Comparison of ENCODE assay signal across 8 mouse cellular contexts in genomic region chr10:53580621-53581081, GRCm38 (mm10). TPM values are rescaled to one million over a fixed set of nuclear protein-coding genes. Genes with fewer than 3 reads are reported as not detected.
DNase-seq lines count a peak whose midpoint lies in the region; ATAC-seq and TF ChIP-seq lines count a peak whose summit lies in the region.

No protein-coding gene starts in this region.

- H3K9ac ChIP-seq in hindbrain, embryonic 12.5 days, result peak overlapping the region; percentile 35
- H3K9ac ChIP-seq in lung, postnatal 0 days (replicated peaks; ENCODE audit: low read depth), result peak overlapping the region; percentile 19; the same call in 1 of the 2 replicates

- H3K27ac ChIP-seq in hindbrain, embryonic 12.5 days, result 0 out of 2 replicates have a peak overlapping the region, but pooled peaks have one; percentile 30
- H3K27ac ChIP-seq in lung, postnatal 0 days (ENCODE audit: low read length), result no peak overlapping the region

- peak overlapping the region; percentile 30 for H3K4me3 ChIP-seq in hindbrain, embryonic 12.5 days
- peak overlapping the region; percentile 39 for H3K4me3 ChIP-seq in lung, postnatal 0 days (ENCODE audit: low read depth, low read length)

- TF ChIP-seq EP300 in lung, postnatal 0 days (IDR thresholded peaks at IDR 0.05), result no peak

- TF ChIP-seq CTCF in lung, postnatal 0 days (IDR thresholded peaks at IDR 0.05), result no peak

- H3K9me3 ChIP-seq in hindbrain, embryonic 12.5 days (replicated peaks), result no peaks in the 10 kb centered on the region
- no peaks in the 10 kb centered on the region for H3K9me3 ChIP-seq in lung, postnatal 0 days (ENCODE audit: low read length)

- DNase-seq in adrenal gland, adult (ENCODE audit: inconsistent age in 2 of 2, low spot score in 1 of 2), result peak; percentile 76 to 83
- DNase-seq in cerebellum, postnatal 36 days, result peak; percentile 40 to 56
- DNase-seq in frontal cortex, postnatal 36 days (ENCODE audit: low spot score in 2 of 2), result peak; percentile 28 to 49
- peak; percentile 37 to 58 for DNase-seq in layer of hippocampus, postnatal 25 days (ENCODE audit: extremely low spot score in 1 of 2, low spot score in 1 of 2)
- DNase-seq in lung, postnatal 0 days (ENCODE audit: low spot score), result peak; percentile 76
- DNase-seq in retina, embryonic 14.5 days (ENCODE audit: low spot score), result peak; percentile 64

- H3K4me2 ChIP-seq in hindbrain, embryonic 12.5 days (replicated peaks), result peak overlapping the region; percentile 62
- peak overlapping the region; percentile 70 for H3K4me2 ChIP-seq in lung, postnatal 0 days (replicated peaks; ENCODE audit: low read depth, low read length)

- H3K36me3 ChIP-seq in hindbrain, embryonic 12.5 days, result no peaks in the 10 kb centered on the region
- no peaks in the 10 kb centered on the region for H3K36me3 ChIP-seq in lung, postnatal 0 days (ENCODE audit: insufficient read depth, low read length)

- H3K27me3 ChIP-seq in hindbrain, embryonic 12.5 days, result no peaks in the 10 kb centered on the region
- H3K27me3 ChIP-seq in lung, postnatal 0 days (replicated peaks; ENCODE audit: insufficient read depth, low read length), result no peaks in the 10 kb centered on the region

- whole genome bisulfite sequencing in hindbrain, embryonic 12.5 days, result 13% methylated on average over 13 of the region's 14 CpGs
- 12% methylated on average over 14 of the region's 14 CpGs for WGBS in lung, postnatal 0 days

- ATAC-seq in hindbrain, embryonic 12.5 days (ENCODE audit: low FRiP score), result peak; percentile 88
- peak; percentile 90 for ATAC-seq in lung, postnatal 0 days
- no peak for ATAC-seq in activated CD4-positive, CD25-positive, alpha-beta regulatory T cell, adult 4 months

- peaks cover 12% of the 10 kb centered on the region for H3K4me1 ChIP-seq in hindbrain, embryonic 12.5 days
- 0 out of 2 replicates have a peak, but pooled peaks cover 3% of the 10 kb centered on the region for H3K4me1 ChIP-seq in lung, postnatal 0 days (ENCODE audit: insufficient read depth, low read depth, low read length)

RNA-seq across cellular contexts. Expression of gene Asf1a, which starts 15.9 kb away (rescaled TPM):
- 131 and 134 TPM in 2 replicates for polyA plus RNA-seq in hindbrain, embryonic 12.5 days (2016; fragmentation: Nextera tagmentation; extraction: Ambion mirVana)
- 10 to 100 TPM; 19.1 to 22.7 TPM for total RNA-seq in layer of hippocampus, postnatal 25 days (2021)
- 65.9 and 75.2 TPM in 2 replicates for polyA plus RNA-seq in lung, postnatal 0 days (2015; fragmentation: Nextera tagmentation; extraction: Ambion mirVana)
- polyA plus RNA-seq in activated CD4-positive, CD25-positive, alpha-beta regulatory T cell, adult 4 months (2017; shearing (Covaris generic)), result 1 to 10 TPM; 7.2 to 9.1 TPM

RNA-seq across cellular contexts. Expression of gene Mcm9, which starts 49.6 kb away (rescaled TPM):
- polyA plus RNA-seq in hindbrain, embryonic 12.5 days (2016; fragmentation: Nextera tagmentation; extraction: Ambion mirVana), result 12.4 and 14.7 TPM in 2 replicates
- 1 to 10 TPM; 5.4 to 5.8 TPM for total RNA-seq in layer of hippocampus, postnatal 25 days (2021)
- 4.4 and 4.5 TPM in 2 replicates for polyA plus RNA-seq in lung, postnatal 0 days (2015; fragmentation: Nextera tagmentation; extraction: Ambion mirVana)
- 1 to 10 TPM; 3.5 to 5.2 TPM for polyA plus RNA-seq in activated CD4-positive, CD25-positive, alpha-beta regulatory T cell, adult 4 months (2017; shearing (Covaris generic))
